Mouse (Mus musculus) right cerebral cortex, postnatal 10 days (tissue): ENCODE measurements around the gene Cxcr6.

ENCODE experiments used
- DNase-seq, 2 experiments: peaks; one replicate each; pipeline ENCODE4 v3.0.0; 2021; ENCODE audit warnings: low spot score in 2 of 2

Cxcr6 gene

GRCm38 (mm10) chr9:123826631-123827030 lies 20.4 kb downstream of the Cxcr6 start:
- no peak for DNase-seq

- peak in 1 of 2 experiments; percentile 31 for DNase-seq
These were observed 22.6 kb downstream of the Cxcr6 start for GRCm38 (mm10) chr9:123828916-123829315.

GRCm38 (mm10) chr9:123835851-123836250 lies 29.6 kb downstream of the Cxcr6 start:
- no peak for DNase-seq

GRCm38 (mm10) chr9:123840243-123840642 lies 34.0 kb downstream of the Cxcr6 start:
- DNase-seq, result no peak

- no peak for DNase-seq
These were observed 38.2 kb downstream of the Cxcr6 start for GRCm38 (mm10) chr9:123844468-123844867.

GRCm38 (mm10) chr9:123845120-123845519 lies 38.8 kb downstream of the Cxcr6 start:
- DNase-seq, result no peak

GRCm38 (mm10) chr9:123846490-123846889 lies 40.2 kb downstream of the Cxcr6 start:
- no peak for DNase-seq

- no peak for DNase-seq
These were observed 43.9 kb downstream of the Cxcr6 start for GRCm38 (mm10) chr9:123849976-123850695.

GRCm38 (mm10) chr9:123850705-123851061 lies 44.4 kb downstream of the Cxcr6 start:
- DNase-seq, result peak; percentile 34 to 52

GRCm38 (mm10) chr9:123851062-123851712 lies 44.9 kb downstream of the Cxcr6 start:
- peak; percentile 58 to 71 for DNase-seq

GRCm38 (mm10) chr9:123851713-123852448 lies 45.6 kb downstream of the Cxcr6 start, which contains the start of gene Fyco1:
Gene Fyco1 (minus strand): TSS chr9:123851899.
- peak; percentile 98 to 99 for DNase-seq

- DNase-seq, result peak in 1 of 2 experiments; percentile 33
These were observed 46.4 kb downstream of the Cxcr6 start for GRCm38 (mm10) chr9:123852449-123853390.

GRCm38 (mm10) chr9:123856836-123857235 lies 50.6 kb downstream of the Cxcr6 start:
- no peak for DNase-seq
